In genomic region chr4:140622819-140623218, GRCm38 (mm10) we compare ENCODE assay signal across 8 mouse cellular contexts. TPM values are rescaled to one million over a fixed set of nuclear protein-coding genes. Genes with fewer than 3 reads are reported as not detected.
DNase-seq lines count a peak whose midpoint lies in the region; ATAC-seq lines count a peak whose summit lies in the region.

No protein-coding gene starts in this region.

- peak overlapping the region; percentile 41; the same call in 1 of the 2 replicates for H3K27ac ChIP-seq in embryonic facial prominence, embryonic 11.5 days (replicated peaks; ENCODE audit: low read depth, low read length)
- H3K27ac ChIP-seq in hindbrain, embryonic 12.5 days, result peak overlapping the region; percentile 95
- no peak overlapping the region for H3K27ac ChIP-seq in liver, embryonic 16.5 days (ENCODE audit: low read length)

- H3K36me3 ChIP-seq in embryonic facial prominence, embryonic 11.5 days (replicated peaks; ENCODE audit: control insufficient read depth, insufficient read depth, low read depth, low read length), result no peaks in the 10 kb centered on the region
- H3K36me3 ChIP-seq in hindbrain, embryonic 12.5 days, result peaks cover 8% of the 10 kb centered on the region
- H3K36me3 ChIP-seq in liver, embryonic 16.5 days (ENCODE audit: control insufficient read depth, insufficient read depth), result no peaks in the 10 kb centered on the region

- no peak for ATAC-seq in embryonic facial prominence, embryonic 11.5 days (replicated peaks; ENCODE audit: insufficient number of reproducible peaks, low FRiP score, low TSS enrichment, low read depth)
- ATAC-seq in hindbrain, embryonic 12.5 days (ENCODE audit: low FRiP score), result no peak
- ATAC-seq in liver, embryonic 16.5 days (ENCODE audit: low read depth), result peak; percentile 23; the same call in 1 of the 2 replicates
- no peak for ATAC-seq in megakaryocyte-erythroid progenitor cell, adult 5-6 weeks (replicated peaks; ENCODE audit: low FRiP score, low TSS enrichment, poor library complexity, severe bottlenecking)

- no peaks in the 10 kb centered on the region for H3K9me3 ChIP-seq in embryonic facial prominence, embryonic 11.5 days (replicated peaks; ENCODE audit: control insufficient read depth, low read length)
- H3K9me3 ChIP-seq in hindbrain, embryonic 12.5 days (replicated peaks), result no peaks in the 10 kb centered on the region
- H3K9me3 ChIP-seq in liver, embryonic 16.5 days (replicated peaks; ENCODE audit: control insufficient read depth, low read length), result no peaks in the 10 kb centered on the region

- H3K4me2 ChIP-seq in embryonic facial prominence, embryonic 11.5 days (ENCODE audit: low read depth, low read length), result no peak overlapping the region
- H3K4me2 ChIP-seq in hindbrain, embryonic 12.5 days (replicated peaks), result no peak overlapping the region
- H3K4me2 ChIP-seq in liver, embryonic 16.5 days (ENCODE audit: low read depth, low read length), result no peak overlapping the region

- peaks cover 13% of the 10 kb centered on the region for H3K4me1 ChIP-seq in embryonic facial prominence, embryonic 11.5 days (ENCODE audit: control insufficient read depth, insufficient read depth, low read length)
- peaks cover 51% of the 10 kb centered on the region for H3K4me1 ChIP-seq in hindbrain, embryonic 12.5 days
- H3K4me1 ChIP-seq in liver, embryonic 16.5 days (ENCODE audit: control insufficient read depth, low read depth, low read length), result peaks cover 17% of the 10 kb centered on the region

- no peak overlapping the region for H3K4me3 ChIP-seq in embryonic facial prominence, embryonic 11.5 days (ENCODE audit: low read depth, low read length)
- H3K4me3 ChIP-seq in hindbrain, embryonic 12.5 days, result no peak overlapping the region
- H3K4me3 ChIP-seq in liver, embryonic 16.5 days (ENCODE audit: low read depth, low read length), result no peak overlapping the region

- WGBS in embryonic facial prominence, embryonic 11.5 days, result 39% methylated on average over 4 of the region's 4 CpGs
- whole genome bisulfite sequencing in hindbrain, embryonic 12.5 days, result 40% methylated on average over 4 of the region's 4 CpGs
- 26% methylated on average over 4 of the region's 4 CpGs for WGBS in liver, embryonic 16.5 days (ENCODE audit: insufficient replicate concordance)

- H3K9ac ChIP-seq in embryonic facial prominence, embryonic 11.5 days (replicated peaks; ENCODE audit: low read length), result peak overlapping the region; percentile 9; the same call in 1 of the 2 replicates
- H3K9ac ChIP-seq in hindbrain, embryonic 12.5 days, result no peak overlapping the region
- no peak overlapping the region for H3K9ac ChIP-seq in liver, embryonic 16.5 days (ENCODE audit: low read depth, low read length)

- no peaks in the 10 kb centered on the region for H3K27me3 ChIP-seq in embryonic facial prominence, embryonic 11.5 days (ENCODE audit: control insufficient read depth, insufficient read depth, low read length)
- no peaks in the 10 kb centered on the region for H3K27me3 ChIP-seq in hindbrain, embryonic 12.5 days
- H3K27me3 ChIP-seq in liver, embryonic 16.5 days (ENCODE audit: control insufficient read depth, insufficient read depth, low read depth, low read length), result no peaks in the 10 kb centered on the region

- peak; percentile 48 for DNase-seq in adrenal gland, postnatal 14 days
- no peak for DNase-seq in adrenal gland, postnatal 25 days
- no peak for DNase-seq in embryonic facial prominence, embryonic 11.5 days (ENCODE audit: low spot score)
- DNase-seq in frontal cortex, postnatal 36 days (ENCODE audit: low spot score in 2 of 2), result no peak
- DNase-seq in right cerebral cortex, postnatal 14 days, result no peak

RNA-seq across cellular contexts. Expression of gene Arhgef10l, which starts 43.0 kb away (rescaled TPM):
- 13.1 and 15.3 TPM in 2 replicates for total RNA-seq in adrenal gland, postnatal 14 days (2021)
- 10.0 and 16.6 TPM in 2 replicates for total RNA-seq in adrenal gland, postnatal 25 days (2021)
- 8.7 and 10.5 TPM in 2 replicates for polyA plus RNA-seq in embryonic facial prominence, embryonic 11.5 days (2014; fragmentation: Nextera tagmentation; extraction: Ambion mirVana)
- polyA plus RNA-seq in hindbrain, embryonic 12.5 days (2016; fragmentation: Nextera tagmentation; extraction: Ambion mirVana), result 31.2 and 31.7 TPM in 2 replicates
- polyA plus RNA-seq in liver, embryonic 16.5 days (2015; fragmentation: Nextera tagmentation; extraction: Ambion mirVana), result 5.7 and 6.6 TPM in 2 replicates
- total RNA-seq in megakaryocyte-erythroid progenitor cell, adult 5-6 weeks (2014; fragmentation: Nextera tagmentation), result 0.07 TPM in 1 of 2 replicates, not detected in the other
- total RNA-seq in megakaryocyte-erythroid progenitor cell, adult 5-6 weeks (2017), result not detected in 2 replicates

Comparison
In these comparisons a context has a peak if more than half of its experiments do, and no peak if none do; other contexts are left out.
1. RNA of gene Arhgef10l, which starts 43.0 kb away (total RNA-seq): 10.0 to 16.6 TPM in adrenal gland, postnatal 25 days and 13.1 to 15.3 TPM in adrenal gland, postnatal 14 days; 0.07 TPM in megakaryocyte-erythroid progenitor cell, adult 5-6 weeks; every median in the first group is over 10 times any median in the second.